Mouse (Mus musculus): ENCODE results near the gene Pcsk7. TPM values are rescaled to one million over a fixed set of nuclear protein-coding genes. Genes with fewer than 3 reads are reported as not detected.

Gene Pcsk7
- total RNA-seq, 2 experiments from 2014 or later: 13.3 to 17.3 TPM

DNA sequence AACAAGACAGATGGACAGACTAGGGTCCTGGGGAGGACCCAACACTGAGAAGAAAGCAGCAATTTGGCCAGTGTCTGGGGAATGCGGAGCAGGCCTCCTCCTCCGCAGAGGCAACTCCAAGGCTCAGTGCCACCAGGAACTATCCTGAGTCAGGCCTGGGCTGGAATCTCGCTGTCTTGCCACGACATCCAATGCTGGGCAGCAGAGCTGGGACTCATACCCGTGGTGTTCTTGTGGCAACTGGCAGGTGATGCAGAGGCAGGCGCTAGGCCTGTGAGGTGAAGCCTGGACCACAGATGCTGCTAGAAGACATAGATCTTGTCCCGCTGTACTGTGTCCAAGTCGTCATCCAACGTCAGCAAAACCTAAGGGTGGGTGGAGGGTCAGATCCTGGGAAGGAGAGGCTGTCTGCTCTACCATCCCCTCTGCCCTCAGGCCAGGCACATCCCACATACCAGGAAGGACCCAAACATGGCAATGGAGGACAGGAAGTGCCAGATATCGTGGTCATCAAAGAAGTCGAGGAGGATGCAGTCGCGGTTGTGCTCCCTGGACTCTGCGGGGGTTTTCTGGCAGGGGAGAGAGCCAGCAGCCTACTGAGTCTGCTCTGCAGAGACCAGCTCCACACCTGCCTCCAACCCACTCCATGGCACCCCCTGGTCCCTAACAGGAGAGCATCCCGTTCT is 32.8 kb downstream of the Pcsk7 start:
- DNase-seq: no peak

DNA sequence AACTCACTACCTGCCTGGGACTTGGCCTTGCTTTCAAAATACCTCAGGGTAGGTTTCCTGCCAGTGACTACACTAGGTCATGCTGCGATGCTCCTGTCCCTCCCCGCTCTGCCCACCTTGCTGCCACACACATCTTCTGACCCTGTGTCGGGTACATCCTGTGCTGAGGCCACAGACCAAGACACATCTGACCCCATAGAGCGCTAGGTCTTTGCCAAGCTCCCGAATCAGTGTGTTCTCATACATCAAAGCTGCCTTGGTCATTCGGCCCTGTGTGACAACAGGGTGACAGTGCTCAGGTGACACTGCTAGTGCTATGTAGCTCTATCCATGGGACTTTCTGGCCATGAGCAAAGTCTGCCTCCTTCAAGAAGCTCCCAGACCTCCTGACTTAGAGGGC is 33.5 kb downstream of the Pcsk7 start:
- no peak for DNase-seq

DNA sequence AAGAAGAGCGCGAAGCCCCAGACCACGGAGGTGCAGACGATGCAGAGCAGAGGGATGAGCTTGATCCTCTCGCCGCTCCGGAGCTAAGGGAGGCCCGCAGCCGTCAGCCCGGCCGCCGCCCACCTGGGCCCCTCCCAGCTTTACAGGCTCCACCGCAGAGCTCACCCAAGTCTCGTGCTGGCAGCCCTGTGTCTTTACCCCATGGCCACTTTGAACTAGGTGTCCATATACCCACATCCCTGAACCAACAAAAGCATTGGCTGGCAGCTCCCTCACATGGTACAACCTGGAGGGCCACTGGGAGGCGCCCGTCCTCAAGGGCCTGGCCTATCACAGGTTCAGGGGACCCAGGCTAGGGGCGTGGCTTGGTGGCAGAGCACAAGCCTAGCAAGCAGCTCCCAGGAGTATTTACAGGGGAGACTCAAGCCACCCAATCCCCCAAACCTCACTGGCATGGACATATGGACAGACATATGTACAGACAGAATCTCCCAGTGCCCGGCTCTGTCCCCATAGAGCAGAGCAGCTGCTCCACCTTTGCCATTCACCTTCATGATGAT is 35.1 kb downstream of the Pcsk7 start:
- no peak for DNase-seq

DNA sequence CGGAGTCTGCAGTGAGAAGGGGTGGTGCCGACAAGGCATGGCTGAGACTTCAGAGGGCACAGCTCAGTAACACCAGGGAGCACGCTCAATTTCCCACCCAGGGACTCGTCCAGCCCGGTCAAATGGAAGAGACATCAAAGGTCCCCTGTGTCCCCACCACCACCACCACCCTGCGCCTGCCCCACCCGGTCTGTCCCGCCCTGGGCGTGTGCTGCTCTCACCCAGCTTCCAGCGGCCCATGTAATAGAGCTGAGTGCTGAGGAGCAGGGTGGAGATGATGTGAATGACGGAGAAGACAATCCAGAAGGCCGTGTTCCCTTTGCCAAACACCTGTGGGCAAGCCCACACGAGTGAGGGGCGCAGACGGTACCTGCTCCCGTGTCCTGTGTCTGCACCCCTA is 36.2 kb downstream of the Pcsk7 start:
- DNase-seq: no peak

DNA sequence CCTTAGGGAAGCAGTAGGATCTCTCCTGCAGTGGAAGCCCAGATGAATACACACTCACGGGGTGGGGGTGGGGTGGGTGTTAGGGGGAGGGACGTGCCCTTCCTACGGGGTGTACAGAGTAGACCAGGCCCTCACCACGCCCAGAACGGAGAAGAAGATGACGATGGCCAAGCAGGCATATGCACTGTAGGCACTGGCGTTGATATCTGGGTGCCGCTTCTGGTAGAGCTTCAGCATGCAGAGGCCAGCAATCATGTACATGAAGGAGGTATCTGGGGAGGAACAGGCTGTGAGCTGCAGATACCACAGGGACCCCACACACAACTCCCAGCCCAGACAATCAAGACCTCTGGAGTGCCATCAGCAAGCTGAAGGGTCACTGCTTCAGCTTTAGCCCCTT is 36.6 kb downstream of the Pcsk7 start:
- no peak for DNase-seq

DNA sequence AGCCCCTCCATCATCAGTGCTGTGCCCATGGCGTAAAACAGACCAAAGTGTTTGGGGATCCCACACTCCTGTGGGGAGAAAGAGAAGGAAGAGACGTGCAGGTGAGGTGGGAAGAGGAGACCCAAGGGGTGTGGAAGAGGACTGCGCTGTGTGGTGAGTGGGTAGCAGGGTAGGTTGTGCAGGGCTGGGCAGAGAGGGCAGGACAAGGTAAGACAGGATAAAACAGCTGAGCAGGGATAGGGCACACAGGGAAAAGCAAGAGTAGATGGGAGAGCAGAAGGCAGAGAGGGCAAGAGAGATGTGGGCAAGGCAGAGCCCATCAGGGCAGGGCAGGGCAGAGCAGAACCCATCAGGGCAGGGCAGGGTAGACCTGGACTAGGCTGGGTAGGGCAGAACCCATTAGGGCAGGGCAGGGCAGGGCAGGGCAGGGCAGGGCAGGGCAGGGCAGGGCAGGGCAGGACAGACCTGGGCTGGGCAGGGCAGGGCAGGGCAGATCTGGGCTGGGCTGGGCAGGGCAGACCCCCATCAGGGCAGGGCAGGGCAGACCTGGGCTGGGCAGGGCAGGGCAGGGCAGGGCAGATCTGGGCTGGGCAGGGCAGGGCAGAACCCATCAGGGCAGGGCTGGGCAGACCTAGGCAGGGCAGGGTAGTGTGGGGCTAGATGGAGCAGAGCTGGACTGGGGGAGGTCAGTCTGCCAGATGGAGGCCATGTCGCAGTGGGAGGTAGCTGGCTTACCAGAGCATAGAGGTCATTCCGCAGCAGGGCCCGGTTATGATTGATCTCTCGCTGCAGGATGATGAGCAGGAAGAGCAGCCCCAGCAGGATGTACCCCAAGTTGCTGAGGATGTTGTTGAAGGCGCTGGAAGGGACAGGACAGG is 37.6 kb downstream of the Pcsk7 start:
- DNase-seq: no peak

DNA sequence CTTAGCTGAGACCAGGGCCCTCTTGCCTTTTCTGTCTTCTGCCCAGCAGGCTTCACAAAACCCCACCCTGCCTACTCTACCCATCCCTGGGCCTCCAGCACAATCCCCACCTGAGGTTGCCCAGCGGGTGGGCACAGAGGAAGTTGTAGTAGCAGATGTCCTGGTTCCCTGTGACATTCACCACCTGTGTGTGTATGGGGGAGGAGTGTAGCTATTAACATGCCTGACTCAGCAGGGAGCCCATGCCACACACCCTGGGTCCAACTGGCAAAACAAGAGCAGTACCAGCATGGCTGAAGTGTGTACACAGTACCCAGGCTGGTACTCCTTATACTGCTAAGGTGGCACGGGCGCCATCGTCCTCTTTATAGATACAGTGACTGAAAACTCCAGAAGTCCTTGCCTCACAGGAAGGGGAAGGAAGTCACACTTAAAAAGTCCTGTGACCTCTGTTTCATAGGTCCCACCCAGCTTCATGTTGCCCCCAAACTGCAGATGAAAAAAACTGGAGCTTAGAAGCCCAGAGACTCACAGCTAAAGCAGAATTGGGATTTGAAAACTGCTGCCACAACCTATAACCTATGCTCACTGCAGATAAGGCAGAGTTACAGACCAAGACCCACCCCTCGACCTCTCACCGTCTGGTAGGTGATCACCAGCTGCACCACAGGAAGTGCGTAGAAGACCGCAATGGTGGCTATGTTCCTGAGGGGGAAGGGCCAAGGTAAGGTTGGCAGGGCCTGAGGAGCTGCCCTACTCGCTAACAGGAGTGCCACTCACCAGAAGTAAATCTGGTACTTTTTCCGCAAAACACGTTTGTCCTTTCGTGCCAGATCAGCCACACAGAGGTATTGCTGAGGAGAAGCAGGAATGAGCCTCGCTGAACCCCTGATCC is 38.5 kb downstream of the Pcsk7 start:
- no peak for DNase-seq

DNA sequence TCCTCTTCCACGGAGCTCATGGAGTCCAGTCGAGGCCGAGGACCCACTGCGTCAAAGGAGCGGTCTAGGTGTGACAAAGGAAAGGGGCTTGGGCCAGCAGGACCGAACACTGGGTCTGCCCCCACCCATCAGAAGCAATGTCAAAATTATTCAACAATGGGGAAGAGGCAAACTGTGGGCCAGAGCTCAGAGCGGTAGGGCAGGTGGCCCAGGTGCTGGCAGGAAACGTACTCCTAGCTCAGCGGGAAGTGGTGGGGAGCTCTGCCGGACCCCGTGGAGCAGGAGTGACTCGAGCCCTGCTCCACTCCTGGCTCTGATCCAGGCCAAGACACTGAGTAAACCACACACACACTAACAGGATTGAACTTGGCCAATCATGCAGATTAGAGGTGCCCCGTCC is 39.4 kb downstream of the Pcsk7 start:
- DNase-seq: no peak

DNA sequence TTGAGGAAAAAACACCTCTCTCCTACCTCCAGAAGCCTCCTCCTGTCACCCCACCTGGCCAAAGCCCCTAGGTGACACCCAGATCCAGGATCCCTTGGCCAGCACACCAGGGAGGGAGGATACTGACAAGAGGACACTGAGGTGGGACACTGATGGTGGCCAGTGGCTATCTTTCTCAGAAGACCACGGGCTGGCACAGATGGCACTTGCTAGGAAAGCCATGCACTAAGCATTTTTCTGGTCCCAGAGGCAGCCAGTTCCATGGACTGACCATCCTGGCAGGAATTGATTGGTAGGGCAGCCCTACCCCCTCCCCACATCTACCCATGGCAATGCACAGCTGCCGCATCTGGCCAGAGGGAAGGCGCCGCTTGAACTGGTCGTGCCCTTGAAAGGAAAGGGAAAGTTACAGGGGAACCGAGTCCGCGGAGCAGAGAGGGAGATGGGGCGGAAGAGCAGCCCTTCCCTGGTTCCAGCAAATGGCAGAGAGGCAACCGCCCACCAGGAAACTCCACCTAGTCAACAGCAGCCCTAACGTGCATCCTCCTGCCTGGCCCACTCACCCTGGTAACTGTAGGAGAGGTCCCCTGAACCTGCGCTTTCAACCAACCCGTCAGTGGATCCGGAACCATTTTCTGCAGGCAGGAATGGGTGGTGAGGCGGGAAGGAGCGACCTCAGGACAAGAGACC is 40.0 kb downstream of the Pcsk7 start:
- DNase-seq: no peak

DNA sequence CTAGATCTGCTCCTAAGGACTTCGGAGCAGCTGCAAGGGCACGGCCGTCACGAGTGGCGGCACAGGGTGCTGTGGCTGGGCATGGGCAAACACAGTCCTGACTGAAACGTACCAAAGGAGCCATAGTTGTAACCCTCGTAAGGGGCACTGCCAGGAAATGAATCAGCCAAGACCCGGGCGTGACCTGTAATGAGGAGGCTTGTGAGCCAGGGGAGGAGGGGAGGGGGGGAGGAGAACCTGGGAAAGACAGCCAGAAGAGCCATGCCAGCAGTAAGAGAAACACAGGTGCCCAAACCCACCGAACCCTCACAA is 40.5 kb downstream of the Pcsk7 start:
- no peak for DNase-seq

DNA sequence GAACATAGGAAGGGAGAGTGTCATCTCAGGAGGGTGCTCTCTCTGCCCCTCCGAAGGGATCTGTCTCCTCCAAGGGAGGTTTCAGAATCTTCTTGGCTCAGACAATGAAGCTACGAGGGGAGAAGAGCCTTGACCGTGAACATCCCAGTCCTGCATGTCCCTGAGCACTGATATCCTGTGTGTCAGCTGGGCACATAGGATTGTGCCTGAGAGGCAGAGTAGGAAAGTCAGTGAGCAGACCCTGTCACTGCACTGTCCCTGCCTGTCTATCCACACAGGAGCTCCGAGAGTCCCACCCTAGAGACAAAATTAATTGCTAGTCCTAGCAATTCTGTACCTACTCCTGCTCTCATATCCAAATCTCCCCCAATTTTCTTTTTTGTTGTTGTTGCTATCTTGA is 45.8 kb downstream of the Pcsk7 start:
- DNase-seq: no peak

DNA sequence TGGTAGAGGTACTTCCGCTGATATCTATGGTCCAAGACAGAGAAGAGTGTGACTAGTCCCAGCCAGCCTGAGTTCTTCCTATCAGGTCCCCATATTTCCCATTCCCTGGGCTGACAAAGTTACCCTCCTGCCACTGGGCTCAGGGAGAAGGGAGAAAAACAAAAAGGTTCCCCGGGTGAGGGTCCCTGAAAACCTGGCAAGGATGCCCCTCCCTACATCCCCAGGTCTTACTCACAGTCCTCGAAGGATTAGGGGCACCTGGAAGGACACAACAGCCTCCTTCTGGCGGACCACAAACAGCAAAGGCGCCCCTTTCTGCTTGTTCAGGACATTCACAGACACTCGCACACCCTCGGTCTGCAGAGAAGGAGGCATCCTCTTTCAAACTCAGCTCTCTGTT is 46.6 kb downstream of the Pcsk7 start:
- no peak for DNase-seq

DNA sequence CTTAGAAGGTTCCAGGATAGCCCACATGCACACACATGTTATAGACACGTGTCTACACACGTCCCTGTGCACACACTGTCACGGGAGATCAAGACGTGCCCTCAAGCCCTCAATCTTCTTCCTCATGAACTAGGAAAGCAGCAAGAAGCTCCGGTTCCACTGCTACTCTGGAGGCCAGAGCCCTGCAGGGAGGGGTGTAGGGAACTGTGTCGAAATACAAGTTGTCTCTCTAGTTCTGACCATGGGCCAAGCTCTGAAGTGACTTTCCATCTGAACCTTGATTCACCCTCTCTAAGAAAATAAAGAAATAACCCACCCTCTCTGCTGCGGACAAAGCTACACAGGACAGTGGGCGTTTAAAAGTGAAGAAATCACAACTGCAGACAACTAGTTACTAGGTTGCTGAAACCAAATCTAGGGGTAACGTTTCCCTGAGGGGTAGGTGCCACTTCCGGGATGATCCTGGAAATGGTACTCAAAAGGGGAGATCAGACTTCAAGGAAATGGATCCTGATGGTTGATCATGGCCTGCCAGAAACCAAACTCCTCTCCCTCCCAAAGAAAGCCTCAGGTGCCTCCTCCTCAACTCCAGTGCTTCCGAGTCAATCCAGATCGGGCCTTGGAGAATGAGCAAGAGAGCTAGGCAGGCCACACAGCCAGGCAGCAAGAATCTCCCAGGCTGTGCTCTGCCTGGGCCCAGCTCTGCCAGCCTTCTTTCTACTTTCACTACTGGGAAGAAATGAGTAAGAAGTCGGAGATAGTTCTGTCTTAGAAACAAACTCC is 47.4 kb downstream of the Pcsk7 start:
- no peak for DNase-seq

DNA sequence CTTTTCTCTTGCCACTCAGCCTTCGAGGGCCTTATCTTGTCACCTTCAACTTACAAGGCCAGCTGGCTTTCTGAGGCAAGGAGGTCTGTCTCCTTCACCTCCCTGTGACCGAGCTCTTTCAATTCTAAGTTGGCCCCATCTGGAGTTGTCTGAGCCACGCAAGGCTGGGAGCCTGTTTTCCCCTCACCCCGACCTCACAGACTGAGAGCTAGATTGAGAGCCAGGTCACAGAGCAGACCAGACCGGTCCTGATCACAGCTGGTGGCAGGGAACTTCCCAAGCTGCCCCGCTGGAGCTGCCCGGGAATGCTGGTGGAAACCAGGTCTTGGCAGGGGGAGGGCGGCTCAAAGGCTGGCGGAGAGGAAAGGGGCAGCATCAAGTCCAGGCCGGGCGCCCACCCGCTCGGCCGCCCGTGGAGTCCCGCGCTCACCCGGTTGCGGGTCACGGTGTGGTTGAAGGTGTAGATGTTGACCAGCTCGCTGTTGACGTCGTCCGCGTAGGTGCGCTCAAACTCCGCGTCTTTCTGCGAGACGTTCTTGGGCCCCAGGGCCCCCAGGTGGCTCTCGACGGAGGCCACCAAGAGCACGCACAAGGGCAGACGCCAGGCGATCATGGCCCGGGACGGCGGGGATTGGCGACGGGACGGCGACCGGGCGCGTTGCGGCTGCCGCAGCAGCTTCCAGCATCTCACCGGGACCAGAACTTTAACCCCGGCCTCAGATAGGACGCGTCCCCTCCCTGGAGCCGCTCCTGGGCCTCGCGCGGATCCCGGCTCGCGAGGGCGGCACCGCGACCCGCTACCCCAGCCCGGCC is 48.2 kb downstream of the Pcsk7 start:
- DNase-seq: peak; percentile 52

DNA sequence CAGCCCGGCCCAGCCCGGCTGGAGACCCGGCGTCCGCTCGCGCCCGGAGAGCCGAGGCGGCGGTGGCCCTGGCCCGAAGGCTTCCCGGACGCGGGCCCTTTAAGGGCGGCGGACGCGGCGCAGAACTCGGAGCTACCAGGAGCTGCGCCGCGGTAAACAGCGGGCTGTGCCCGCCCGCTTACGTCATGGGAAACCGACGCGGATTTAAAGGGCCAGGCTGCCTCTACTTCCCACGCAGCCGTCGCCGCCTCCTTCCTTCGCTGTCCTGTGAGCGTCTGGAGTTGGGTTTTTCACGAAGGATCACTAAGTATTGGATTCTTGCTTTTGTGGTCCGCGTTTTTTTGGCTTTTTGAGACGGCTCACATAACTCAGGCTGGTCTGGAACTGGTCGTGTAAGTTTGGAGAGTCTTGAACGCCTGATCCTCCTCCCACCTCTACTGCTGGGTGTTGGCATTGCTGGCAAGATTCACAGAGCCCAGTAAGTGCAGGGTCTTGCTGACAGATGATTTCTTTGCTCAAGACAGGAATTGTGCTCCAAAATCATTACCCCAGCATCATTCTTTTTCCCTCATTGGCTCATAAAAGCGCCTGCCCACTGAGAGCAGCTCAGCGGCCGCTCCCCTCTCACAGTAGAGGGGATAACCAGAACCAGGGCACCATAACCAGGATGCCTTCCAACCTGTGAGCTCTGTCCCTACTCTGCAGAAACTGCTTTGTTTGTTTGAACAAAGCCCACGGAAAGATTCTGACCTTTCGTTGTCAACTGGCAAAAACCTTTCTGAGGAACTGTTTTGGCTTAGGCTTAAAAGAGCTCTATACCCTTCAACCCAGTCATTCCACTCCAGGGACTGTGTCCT is 49.0 kb downstream of the Pcsk7 start, which contains the start of gene Sidt2:
Gene Sidt2 (minus strand): TSS at position 152 of the 857 bp plus-strand sequence.
- peak; percentile 86 for DNase-seq

DNA sequence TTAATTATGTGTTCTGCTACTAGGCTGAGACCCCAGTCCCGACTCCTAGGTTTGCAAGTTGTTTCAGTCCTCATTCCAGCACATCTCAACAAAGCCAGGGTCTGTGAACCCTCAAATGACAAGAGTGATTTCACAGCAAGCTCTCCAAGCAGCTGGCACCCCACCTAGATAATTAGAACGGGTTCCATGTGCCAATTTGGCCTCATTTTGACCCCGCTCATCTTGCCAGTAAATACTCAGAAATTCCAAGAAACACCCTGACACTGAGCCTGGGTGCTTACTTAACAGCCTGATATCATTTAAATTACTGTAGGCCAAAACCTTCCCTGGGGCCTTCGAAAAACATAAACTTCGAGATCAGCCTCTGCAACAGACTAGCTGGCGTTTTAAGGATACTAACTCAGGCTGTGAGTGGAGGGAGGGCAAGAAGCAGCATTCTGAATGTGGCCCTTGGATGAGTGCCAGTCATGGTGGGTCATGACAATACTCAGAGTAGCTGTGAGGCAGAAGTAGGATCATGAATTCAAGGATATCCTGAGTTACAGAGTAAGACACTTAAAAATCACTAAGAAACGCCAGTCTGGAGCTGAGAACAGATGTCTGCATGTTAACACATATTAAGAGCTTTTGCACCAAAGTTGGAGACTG is 51.9 kb downstream of the Pcsk7 start:
- no peak for DNase-seq

DNA sequence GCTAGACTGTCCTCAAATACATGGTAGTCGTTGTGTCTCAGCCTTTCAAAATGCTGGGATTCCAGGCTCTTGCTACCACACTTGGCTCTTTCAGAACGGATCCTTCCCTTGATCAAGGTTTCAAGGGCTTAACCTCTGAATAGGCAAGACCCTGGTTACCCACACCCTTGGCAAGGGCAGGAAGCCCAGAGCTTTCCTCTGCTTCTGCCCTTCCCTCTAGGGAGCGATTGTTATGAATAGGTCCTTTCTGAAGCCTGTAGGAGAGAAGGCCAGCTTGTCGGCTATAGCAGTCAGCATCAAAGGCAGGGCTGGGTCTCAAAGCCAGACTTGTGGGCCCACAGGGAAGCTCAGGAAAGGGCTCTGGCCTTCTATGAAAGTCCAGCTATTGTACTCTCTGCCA is 52.6 kb downstream of the Pcsk7 start:
- DNase-seq: no peak

DNA sequence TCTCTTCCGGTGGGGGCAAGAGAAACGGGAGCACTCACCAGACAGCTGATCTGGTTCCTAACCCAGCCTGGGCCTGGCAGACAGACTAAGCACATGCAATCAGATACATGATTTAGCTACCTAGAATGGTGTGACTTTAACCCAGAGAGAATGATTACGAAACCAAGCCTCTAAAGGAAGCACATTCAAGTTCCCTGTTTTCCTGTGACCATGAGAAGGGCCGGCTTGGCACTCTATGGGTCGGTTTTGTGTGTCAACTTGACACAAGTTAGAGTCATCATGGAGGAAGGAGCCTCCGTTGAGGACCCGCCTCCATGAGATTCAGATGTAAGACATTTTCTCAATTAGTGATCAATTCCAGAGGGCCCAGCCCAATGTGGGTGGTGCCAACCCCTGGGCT is 53.4 kb downstream of the Pcsk7 start:
- no peak for DNase-seq

DNA sequence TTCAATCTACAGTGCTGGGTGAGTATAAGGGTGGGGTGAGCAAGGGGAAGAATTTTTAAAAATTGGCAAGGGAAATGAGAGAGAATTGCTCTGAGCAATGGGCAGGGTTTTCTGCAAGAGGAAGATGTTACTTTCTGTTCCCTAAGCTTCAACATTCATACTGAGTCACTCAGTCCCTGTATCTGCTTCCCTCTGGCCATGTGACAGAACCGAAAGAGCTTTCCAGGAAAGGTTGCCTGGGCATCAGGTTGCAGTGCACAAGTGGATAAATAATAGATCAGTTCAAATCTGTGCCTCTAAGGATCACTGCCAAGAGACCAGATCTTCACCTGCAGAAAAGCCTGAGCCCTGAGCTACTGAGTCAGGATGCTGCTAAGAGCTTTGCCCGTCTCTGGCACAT is 55.6 kb downstream of the Pcsk7 start:
- no peak for DNase-seq

Data from gastrocnemius, postnatal 10 days (tissue).